Mouse (Mus musculus) left cerebral cortex, postnatal 14 days (tissue): ENCODE data around the gene Myef2. TPM values are rescaled to one million over a fixed set of nuclear protein-coding genes. Genes with fewer than 3 reads are reported as not detected.
"Not testable (repeated sequence)": the region's sequence is repeated elsewhere in the genome, so short reads cannot be mapped to it uniquely, and the experiment has no call there.

Experiments
- DNase-seq, 2 experiments: peaks; one replicate each; pipeline ENCODE4 v3.0.0; 2021 to 2022; ENCODE audit warnings: low spot score in 2 of 2, mixed read lengths in 1 of 2
- intact Hi-C: fragments of 180-260 bp; cut with DNase I; formaldehyde crosslinking; loops from one replicate; pipeline ENCODE4 v1.15.1; 2025
- long read RNA-seq, 2 experiments: library from polyadenylated mRNA; stranded (forward); transcript quantifications; one replicate each; pipeline ENCODE4 v2.0.0; 2021
- total RNA-seq, 2 experiments: library from RNA; stranded (reverse); gene quantifications; 2 replicates each; pipeline ENCODE4 v1.2.3; 2021

Myef2 gene
- total RNA-seq, result 10 to 100 TPM; 96.5 to 98.4 TPM
- long read RNA-seq, experiment 1, partial matches to known transcripts, result 24 of 57 reads
- long read RNA-seq, experiment 1, other reads (novel, unspliced or antisense), result 33 of 57 reads
- long read RNA-seq, experiment 2, partial matches to known transcripts, result 8 of 47 reads
- long read RNA-seq, experiment 2, other reads (novel, unspliced or antisense), result 39 of 47 reads

DNA sequence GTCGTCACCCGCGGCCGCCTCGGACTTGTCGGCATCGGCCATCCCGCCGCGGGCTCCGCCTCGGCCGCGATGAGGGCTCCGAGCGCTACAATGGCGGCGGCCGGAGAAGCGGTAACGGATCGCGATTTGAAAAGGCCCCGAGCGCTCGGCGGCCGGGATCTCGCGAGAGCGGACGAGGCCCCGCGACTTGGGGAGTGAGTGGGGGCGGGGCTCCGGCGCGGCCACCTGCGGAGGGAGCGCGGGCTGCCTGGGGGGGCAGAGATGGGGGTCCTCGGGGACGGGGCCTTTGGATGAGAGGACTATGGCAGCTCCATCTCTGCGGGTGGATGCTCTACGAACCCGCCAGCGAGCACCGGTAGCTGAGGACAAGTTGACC, at the start of gene Myef2:
TSS of gene Myef2 (minus strand) at position 185 of the 376 bp plus-strand sequence.
- DNase-seq, result peak; percentile 68 to 84
- intact Hi-C loops, result no loop called here

GRCm38 (mm10) chr2:125162012-125162470, 38.6 kb upstream of the Myef2 start:
- intact Hi-C loops, result no loop called here
- DNase-seq, result no peak

DNA sequence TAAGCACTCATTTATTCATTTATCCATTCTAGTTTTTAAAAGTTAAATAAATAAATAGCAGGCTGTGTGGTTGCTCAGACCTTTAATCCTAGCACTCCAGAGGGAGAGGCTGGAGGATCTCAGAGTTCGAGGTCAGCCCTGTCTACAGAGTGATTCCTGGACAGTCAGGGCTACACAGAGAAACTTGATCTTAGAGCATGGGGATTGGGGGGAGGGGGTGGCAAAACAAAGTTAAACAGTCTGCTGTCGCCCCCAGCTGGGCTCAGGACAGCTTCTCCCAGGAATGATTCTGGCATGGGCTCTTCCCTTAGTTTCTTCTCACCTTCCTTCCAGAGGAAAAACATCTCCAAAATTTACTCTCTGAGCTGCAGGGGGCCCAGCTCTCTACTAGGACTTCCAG, 32.0 kb upstream of the Myef2 start:
- intact Hi-C loops, result no loop called here
- DNase-seq, result no peak

DNA sequence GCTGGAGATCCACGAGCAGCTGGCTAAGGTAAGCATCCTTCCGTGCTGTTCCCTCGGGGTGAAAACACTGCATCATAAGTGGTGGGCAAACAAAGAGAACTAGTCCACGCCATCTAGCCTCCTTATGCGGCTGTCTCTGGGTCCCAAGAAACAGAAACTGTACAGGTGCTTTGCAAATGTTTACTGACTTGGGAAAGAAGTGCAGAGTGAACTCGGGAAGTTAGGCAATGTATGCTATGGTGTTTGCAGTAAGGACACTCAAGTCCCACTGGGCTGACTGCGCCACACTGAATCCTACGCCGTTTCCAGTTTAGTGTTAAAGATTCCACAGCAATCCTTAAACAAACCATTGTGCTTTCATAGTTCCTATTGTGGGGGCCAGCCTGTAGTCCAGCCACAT, 30.8 kb upstream of the Myef2 start:
- intact Hi-C loops, result no loop called here
- DNase-seq, result no peak

- no peak for DNase-seq
- intact Hi-C loops, result no loop called here
Measured at GRCm38 (mm10) chr2:125152388-125152787, 28.9 kb upstream of the Myef2 start, which contains the start of gene Slc12a1. Gene Slc12a1 (plus strand): TSS chr2:125152505.

DNA sequence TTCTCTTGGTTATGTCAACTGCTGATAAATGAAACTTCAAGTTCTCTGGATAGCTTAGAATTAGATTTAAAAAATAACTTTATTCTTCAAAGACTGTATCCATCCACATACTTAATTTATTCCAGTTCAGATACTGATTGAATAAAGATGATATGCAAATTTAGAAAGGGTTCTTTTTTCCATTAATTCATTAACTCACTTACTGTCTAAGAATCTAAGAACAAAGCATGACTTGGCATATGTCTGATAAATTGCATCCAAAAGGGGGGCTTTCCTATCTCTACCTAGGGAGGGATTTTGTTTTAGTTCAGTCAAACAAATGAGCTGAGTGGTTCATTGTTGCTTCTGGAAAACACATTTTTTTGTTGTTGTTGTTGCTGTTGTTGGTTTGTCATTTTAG, 18.9 kb upstream of the Myef2 start:
- no peak for DNase-seq
- intact Hi-C loops, result no loop called here

DNA sequence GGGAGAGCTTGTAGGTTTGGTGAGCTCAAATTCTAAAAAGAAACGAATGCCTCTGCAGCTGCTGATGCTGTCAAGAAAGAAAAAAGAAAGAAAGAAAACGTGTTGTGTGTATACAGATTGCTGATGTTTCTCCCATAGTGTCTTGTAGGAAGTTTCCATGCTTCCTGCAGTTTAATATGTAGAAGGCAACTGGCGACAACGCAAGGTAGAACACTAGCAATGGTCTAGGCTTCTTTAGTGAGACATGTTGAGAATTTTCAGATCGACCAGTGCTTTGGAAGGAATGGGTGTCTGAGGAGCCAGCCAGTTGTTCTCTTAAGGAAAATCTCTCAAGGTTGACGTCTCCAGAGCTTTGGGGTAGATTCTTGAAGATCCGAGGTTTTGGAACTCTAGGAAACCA, 13.4 kb upstream of the Myef2 start:
- intact Hi-C loops, result no loop called here

DNA sequence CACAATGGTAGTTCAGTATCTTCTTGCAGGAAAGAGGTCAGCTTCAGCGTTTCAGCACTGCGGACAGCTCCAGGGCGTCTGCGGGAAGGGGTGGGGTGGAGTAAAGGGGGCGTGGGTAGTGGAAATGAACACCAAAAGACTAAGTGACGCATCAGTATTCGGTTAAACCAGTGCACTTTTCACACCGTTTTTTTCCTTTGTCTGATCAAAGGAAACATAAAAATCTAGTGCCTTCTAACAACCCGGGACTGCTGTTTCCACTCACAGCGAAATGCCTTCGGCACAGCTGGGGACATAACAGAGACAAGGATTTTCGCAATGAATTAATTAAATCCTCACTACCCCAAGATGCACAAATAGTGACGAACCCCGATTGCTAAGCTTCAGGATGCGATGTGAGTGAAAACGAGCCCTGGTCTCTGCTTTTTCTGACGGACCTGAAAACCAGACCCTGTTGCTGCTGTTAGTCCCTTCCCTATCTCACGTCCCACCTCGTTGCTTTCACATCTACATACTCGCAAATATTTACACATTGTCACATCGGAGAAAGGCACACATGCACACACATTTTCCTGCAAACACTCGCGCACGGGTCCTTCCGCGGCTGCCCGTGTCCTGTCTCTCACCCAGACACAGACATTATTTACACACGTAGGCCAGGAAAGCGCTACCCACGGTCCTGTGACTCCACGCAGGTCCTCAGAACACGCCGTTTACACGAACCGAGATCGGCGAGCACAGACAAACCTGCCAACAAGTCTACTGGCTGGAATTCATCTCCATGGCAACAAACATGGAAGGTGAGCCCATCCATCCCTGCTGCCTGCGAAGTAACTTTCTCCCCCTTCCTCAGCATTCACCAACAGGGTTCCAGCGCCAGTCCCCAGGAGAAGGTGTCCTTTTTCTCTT, 12.7 kb upstream of the Myef2 start, which contains the start of gene Ctxn2:
TSS of gene Ctxn2 (plus strand) at position 790 of the 909 bp plus-strand sequence.
- intact Hi-C loops, result no loop called here
- peak; percentile 31 to 55 for DNase-seq

More for the DNA sequence above, 13.4 kb upstream of the Myef2 start:
- no peak for DNase-seq

DNA sequence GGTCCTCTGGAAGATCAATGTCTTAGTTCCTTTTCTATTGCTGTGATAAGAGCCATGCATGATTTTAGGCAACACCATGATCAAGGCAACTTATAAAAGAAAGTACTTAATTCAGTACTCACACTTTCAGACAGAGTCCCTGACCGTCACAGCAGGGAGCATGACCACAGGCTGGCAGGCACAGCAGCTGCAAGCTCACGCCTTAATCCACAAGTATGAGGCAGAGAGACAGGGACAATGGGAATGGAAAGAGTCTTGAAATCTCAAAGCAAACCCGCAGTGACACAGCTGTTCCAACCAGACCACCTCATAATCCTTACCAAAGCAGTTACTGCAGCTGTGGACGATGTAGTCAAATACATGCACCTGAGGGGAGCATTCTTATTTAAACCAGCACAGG, 10.7 kb upstream of the Myef2 start:
- intact Hi-C loops, result no loop called here

DNA sequence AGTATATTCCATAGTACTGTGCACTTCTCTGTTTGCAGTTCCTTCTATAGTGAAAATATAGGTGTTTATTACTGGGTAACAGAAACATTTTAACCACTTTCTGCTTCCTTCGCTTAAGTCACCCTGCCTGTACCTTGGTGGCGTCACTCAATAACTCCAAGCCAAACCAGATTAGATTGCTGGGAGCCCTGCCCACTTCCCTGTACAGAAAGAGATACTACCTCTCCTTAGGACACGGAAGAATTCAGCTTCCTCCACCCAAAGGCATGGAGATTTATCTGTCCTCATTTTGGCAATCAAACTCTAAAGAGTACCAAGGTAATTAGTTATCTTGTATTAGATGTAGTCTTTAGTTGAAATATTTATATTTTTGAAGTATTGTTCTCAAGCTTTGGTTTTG, 3.3 kb upstream of the Myef2 start:
- no peak for DNase-seq
- intact Hi-C loops, result no loop called here

More for the DNA sequence above, 10.7 kb upstream of the Myef2 start:
- no peak for DNase-seq

DNA sequence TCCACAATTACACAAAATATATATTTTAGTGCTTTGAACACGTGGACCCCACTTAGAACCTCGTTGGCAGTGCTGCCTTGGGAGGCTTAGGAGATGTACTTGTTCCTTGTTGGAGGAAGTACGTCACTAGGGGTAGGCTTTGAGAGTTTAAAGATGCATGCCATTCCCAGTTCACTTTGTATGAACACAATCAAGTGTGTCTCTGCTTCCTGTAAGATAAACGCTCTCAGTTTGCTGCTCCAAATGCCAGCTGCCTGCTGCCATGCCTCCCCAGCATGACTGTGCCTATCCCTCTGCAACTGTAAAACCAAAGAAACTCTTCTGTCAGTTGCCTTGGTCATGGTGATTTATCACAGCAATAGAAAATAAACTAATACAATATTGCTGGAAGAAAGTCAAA, 2.4 kb upstream of the Myef2 start:
- no peak for DNase-seq

DNA sequence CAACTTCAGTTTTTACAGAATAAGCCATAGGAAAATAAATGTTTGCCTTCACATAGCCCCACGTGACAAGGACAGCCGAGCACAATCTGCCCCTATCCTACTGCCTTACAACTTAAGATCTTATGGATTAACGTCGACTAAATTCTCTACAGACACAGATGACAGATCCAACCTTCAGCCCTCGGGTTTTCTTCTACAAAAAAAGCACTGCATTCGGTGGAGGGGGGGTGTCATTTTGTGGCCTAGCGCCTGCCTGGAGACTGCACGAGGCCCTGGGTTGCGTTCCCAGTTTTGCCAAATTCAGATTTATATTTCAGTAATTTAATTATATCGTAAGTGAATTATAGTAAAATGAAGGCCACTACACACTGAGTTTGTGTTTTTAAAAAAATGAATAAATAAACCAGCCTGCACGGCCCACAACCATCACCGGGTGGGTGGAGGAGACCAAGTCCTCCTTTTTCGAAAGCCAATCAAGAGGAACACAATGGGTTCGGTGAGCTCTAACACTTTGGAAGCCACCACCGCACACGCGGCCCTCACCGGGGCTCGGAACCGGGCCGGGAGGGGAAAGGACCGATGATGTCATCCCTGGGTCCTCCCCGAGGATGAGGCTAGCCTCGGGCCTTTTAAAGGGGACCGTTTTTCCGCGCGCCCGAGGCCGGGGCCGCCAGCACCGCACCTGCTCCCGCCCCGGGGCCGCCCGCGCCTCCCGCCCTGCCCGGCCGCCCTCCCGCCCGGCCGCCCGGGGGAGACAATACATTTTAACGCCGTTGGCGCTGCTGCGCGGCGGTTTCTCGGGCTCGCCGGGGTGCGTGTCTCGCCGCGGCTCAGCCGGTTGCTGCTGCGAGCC, 611 bp downstream of the Myef2 start:
- peak; percentile 41 to 50 for DNase-seq
- intact Hi-C loops, result no loop called here

More for the DNA sequence above, 2.4 kb upstream of the Myef2 start:
- intact Hi-C loops, result no loop called here

DNA sequence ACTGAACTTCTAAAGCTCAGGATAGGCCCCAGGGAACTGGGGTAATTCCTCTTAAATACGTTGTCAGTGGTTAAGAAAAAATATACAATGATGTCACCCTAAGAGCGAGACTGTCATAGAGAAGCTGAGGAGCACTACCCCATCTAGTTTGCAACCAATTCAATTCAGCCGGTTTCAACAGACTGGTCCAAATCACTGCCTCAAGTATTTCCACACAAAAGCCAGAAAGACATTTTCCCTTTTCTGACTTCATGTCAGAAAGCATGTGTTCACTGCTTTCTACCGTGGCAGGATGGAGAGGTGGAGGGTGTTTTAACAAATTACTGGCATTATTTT, 1.2 kb downstream of the Myef2 start:
- intact Hi-C loops, result no loop called here
- no peak for DNase-seq

DNA sequence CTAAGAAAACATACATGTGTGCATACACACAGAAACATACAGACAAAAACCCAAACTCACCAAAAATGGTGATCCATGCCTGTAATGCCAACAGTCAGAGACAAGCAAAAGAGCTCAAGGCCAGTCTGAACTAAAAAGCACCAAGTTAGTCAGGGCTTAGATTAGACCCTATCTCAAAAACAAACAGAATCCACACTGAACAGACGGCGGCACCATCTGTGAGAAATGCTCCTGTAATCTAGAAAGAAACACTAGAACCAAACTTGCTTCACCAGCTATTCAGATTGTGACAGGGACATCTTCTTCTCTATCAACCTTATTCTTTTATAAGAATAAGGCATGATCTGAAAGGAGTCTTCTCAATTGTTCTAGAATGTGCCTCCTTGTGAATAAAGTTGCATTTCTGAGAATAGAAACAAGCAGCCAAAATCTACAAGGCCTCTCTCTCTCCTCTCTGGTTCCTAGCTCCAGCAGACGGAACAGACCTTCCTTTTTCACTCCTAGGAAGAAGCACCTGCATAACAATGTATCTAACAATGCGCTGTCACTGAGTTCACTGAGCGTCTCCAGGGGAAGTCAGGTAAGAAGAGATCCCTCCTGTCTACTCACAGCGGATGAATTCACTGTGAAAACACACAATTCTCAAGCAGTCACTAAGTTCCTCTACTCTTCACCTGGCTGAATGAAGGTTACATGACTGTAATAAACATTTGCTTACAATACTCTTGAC, 3.9 kb downstream of the Myef2 start:
- intact Hi-C loops, result no loop called here
- DNase-seq, result peak; percentile 23 to 62

DNA sequence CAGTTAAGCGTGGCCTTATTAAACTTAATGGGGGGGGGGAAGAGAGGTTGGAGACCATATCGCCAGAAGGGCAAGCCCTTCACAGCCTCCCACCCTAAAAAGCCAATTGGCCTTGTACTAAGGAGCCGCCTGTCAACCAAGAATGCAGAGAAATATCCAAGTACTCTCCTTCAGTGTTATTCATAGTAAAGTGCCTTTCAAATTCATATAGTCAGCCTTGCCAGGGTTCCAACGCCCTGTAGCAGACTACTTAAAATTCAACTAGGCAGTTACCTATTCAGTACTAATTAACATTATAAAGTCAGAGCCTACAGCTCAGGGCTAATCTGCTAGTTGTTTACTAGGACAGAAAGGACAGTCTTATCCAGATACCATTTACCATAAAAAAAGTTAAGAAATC, 16.9 kb downstream of the Myef2 start:
- intact Hi-C loops, DNase-seq: not testable (repeated sequence)

DNA sequence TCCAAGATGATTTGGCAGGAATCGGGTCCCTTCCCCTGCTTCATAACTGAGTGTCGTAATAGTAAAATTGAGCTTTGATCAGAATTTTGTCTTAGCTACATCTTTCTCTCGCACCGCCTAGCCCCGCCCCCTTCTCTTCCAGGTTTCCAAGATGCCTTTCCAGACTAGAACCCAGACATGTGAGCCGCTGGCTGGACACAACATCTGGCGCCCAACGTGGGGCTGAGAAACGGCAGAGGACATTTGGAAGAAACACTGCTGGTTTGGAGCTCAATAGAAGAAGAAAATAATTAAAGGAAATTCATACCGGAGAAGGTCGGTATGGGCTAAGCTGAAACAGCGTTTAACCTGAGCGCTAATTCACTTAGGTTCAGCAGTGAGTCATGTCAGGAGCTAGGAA, 19.0 kb downstream of the Myef2 start:
- DNase-seq, intact Hi-C loops: not testable (repeated sequence)

DNA sequence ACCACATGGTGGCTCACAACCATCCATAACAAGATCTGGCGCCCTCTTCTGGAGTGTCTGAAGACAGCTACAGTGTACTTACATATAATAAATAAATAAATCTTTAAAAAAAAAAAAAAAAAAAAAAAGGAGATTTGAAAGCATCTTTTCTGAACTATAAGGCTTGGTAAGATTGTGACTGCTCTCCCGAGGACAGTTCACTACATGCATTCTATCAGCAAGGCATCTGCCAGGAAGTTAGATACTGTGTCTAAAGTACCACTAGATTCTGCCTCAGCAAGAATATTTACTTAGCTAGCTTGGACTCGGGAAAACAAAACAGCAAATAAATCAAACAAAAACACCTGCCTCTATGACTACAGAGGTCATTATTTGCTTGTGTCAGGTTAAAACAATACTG, 31.3 kb downstream of the Myef2 start:
- intact Hi-C loops, DNase-seq: not testable (repeated sequence)

DNA sequence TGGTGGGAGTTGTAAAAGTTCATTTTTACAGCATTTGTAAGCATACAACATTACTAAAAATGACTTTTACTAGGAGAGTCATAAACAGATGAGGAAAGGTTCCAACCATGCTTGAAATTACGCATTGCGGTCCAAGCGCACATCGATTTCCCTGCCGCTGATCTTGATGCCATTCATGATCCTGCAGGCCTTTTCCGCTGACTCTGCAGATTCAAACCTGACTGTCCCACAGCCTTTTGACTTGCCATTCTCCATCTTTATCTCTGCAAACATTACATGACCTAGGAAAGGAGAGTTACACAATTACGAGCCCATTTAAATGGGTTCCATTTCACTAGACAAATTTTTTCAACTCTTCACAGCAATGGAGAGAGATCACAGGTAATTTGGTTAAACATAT, 34.7 kb downstream of the Myef2 start:
- DNase-seq, result no peak
- intact Hi-C loops, result no loop called here

DNA sequence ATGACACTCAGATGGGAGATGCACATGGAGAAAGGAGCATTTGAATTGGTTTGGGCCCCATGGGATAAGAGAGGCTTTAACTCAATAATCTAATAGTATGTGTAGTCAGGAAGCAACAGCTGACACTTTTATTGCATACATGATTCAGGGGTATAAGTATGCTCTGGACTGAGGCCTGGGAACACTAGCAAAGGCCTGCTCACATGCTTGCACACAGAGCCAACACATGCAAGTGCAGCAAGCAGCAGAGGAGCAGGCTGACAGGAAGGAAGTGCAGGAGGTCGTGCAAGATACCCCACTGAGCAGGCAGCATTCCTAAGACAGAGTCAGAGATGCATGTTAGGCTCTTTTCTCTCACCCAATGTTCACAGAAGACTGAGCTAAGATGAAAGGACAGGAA, 39.6 kb downstream of the Myef2 start:
- DNase-seq, result no peak
- intact Hi-C loops, result no loop called here
